In genomic region chr1:99369776-99370175, GRCm38 (mm10) we compare ENCODE assay signal across 19 mouse cellular contexts.
DNase-seq lines count a peak whose midpoint lies in the region; ATAC-seq lines count a peak whose summit lies in the region.
"Had no signal": no experiment of that assay in that cellular context is flagged by ENCODE, and none has a peak within 500 bp of the region (broad histone marks: within the 10 kb centered on the region; RNA-seq: fewer than 3 reads in every experiment).

No protein-coding gene starts in this region.

- H3K9me3 ChIP-seq in hindbrain, embryonic 13.5 days: no peaks in the 10 kb centered on the region
- H3K9me3 ChIP-seq in intestine, embryonic 16.5 days (ENCODE audit: control insufficient read depth, low read length): no peaks in the 10 kb centered on the region
- H3K9me3 ChIP-seq: embryonic facial prominence, embryonic 10.5 days had no signal

- H3K36me3 ChIP-seq in hindbrain, embryonic 13.5 days: no peaks in the 10 kb centered on the region
- no peaks in the 10 kb centered on the region for H3K36me3 ChIP-seq in intestine, embryonic 16.5 days (ENCODE audit: control insufficient read depth, insufficient read depth, low read length)
- H3K36me3 ChIP-seq: embryonic facial prominence, embryonic 10.5 days; G1E had no signal

- no peak overlapping the region for H3K27ac ChIP-seq in hindbrain, embryonic 13.5 days
- H3K27ac ChIP-seq in intestine, embryonic 16.5 days (ENCODE audit: low read length): no peak overlapping the region
- H3K27ac ChIP-seq: embryonic facial prominence, embryonic 10.5 days; hindbrain, embryonic 14.5 days; stomach, postnatal 0 days had no signal

- peak; percentile 76; the same call in 1 of the 2 replicates for ATAC-seq in cerebellum, adult (ENCODE audit: insufficient number of reproducible peaks, low FRiP score, low TSS enrichment)
- ATAC-seq in hindbrain, embryonic 13.5 days (ENCODE audit: low FRiP score): no peak
- no peak for ATAC-seq in intestine, embryonic 16.5 days
- ATAC-seq in granulocyte monocyte progenitor cell, adult 5-6 weeks (replicated peaks; ENCODE audit: poor library complexity, severe bottlenecking): no peak
- ATAC-seq: CD4-positive, CD25-positive, alpha-beta regulatory T cell, adult 4 months had no signal

- no peak overlapping the region for H3K9ac ChIP-seq in hindbrain, embryonic 13.5 days
- H3K9ac ChIP-seq in intestine, embryonic 16.5 days (ENCODE audit: low read depth, low read length): no peak overlapping the region
- H3K9ac ChIP-seq: hindbrain, embryonic 14.5 days had no signal

- no peak overlapping the region for H3K4me3 ChIP-seq in hindbrain, embryonic 13.5 days
- no peak overlapping the region for H3K4me3 ChIP-seq in intestine, embryonic 16.5 days (ENCODE audit: low read length)
- H3K4me3 ChIP-seq: embryonic facial prominence, embryonic 10.5 days had no signal

- WGBS in hindbrain, embryonic 13.5 days: 100% methylated on average over 1 of the region's 1 CpGs
- 88% methylated on average over 1 of the region's 1 CpGs for WGBS in intestine, embryonic 16.5 days

- no peak overlapping the region for H3K4me2 ChIP-seq in hindbrain, embryonic 13.5 days
- no peak overlapping the region for H3K4me2 ChIP-seq in intestine, embryonic 16.5 days (ENCODE audit: low read depth, low read length)
- H3K4me2 ChIP-seq: hindbrain, embryonic 14.5 days had no signal

- H3K27me3 ChIP-seq in hindbrain, embryonic 13.5 days: no peaks in the 10 kb centered on the region
- H3K27me3 ChIP-seq in intestine, embryonic 16.5 days (replicated peaks; ENCODE audit: control insufficient read depth, insufficient read depth, low read length): no peaks in the 10 kb centered on the region

- H3K4me1 ChIP-seq in hindbrain, embryonic 13.5 days (replicated peaks): no peaks in the 10 kb centered on the region
- no peaks in the 10 kb centered on the region for H3K4me1 ChIP-seq in intestine, embryonic 16.5 days (ENCODE audit: control insufficient read depth, insufficient read depth, low read length)
- H3K4me1 ChIP-seq: embryonic facial prominence, embryonic 10.5 days had no signal

- no peak for DNase-seq in cerebellum, adult 8-10 months
- DNase-seq in right cerebral cortex, postnatal 10 days (ENCODE audit: low spot score in 2 of 2): peak; percentile 17 to 26
- DNase-seq in right cerebral cortex, postnatal 4 days: no peak
- peak; percentile 12 to 28 for DNase-seq in layer of hippocampus, adult 18-20 months (ENCODE audit: low spot score in 2 of 2)
- DNase-seq: gastrocnemius, postnatal 14 days; heart, postnatal 10 days; kidney, adult 18-20 months; kidney, postnatal 10 days; lung, postnatal 10 days; thymus, postnatal 25 days had no signal

Comparison
In these comparisons a context has a peak if more than half of its experiments do, and no peak if none do; other contexts are left out.
1. DNase-seq: peak in right cerebral cortex, postnatal 10 days (2 of 2) and layer of hippocampus, adult 18-20 months (2 of 2); none in cerebellum, adult 8-10 months (single experiment) and right cerebral cortex, postnatal 4 days (single experiment).